Mouse (Mus musculus): ENCODE measurements at regions not wholly inside any gene's neighbourhood (a gene's known extent, or its start where the extent isn't known, plus 50 kb on each side); places are given as distances from the start of the nearest gene placed in this dataset.
A peak's percentile ranks its signal among the peaks of the same experiment; 100 is the strongest.

DNA sequence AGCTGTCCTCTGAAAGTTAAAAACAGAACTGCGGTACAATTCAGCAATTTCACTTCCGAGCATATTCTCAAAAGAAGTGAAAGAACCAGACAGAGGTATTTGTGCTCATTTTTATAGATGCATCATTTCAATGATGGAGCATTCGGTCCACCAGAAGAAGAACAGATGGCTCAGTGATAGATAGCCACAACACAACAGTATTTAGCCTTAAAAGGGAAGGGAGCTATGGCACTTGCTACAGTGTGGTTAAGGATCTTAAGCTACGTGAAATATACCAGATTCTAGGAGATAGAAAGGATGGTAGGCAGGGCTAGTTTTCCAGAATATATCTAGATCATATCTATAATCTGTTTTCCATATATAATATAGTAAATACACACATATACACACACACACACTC, 77.5 kb upstream of the Gadd45a start:
- Histone ChIP-seq H3K27ac (ENCODE audit: insufficient read depth, low read depth, low read length, poor library complexity, severe bottlenecking) (no peak overlapping the region; the same call in 1 of the 2 replicates), H3K9ac (ENCODE audit: insufficient read depth, low read depth, low read length, poor library complexity, severe bottlenecking) (no peak overlapping the region), H3K36me3 (ENCODE audit: control insufficient read depth, insufficient read depth, low read length, poor library complexity, severe bottlenecking) (no peaks in the 10 kb centered on the region), H3K9me3 (ENCODE audit: control insufficient read depth, insufficient read depth, low read depth, low read length) (no peaks in the 10 kb centered on the region), H3K4me3 (ENCODE audit: insufficient read depth in 1 of 2, low read depth in 1 of 2, low read length in 2 of 2, poor library complexity in 1 of 2, severe bottlenecking in 1 of 2) (no peak overlapping the region), H3K4me1 (ENCODE audit: control insufficient read depth in 2 of 2, insufficient read depth in 2 of 2, low read length in 2 of 2, poor library complexity in 1 of 2) (peaks cover 7 to 23% of the 10 kb centered on the region in 2 experiments)
- in situ Hi-C loops (cut with MboI; ENCODE audit: low sequenced_read_pairs in 2 of 2, unreplicated experiment in 2 of 2) = no loop called here
- no peak for TF ChIP-seq ZNF384 (IDR thresholded peaks at IDR 0.05; ENCODE audit: low read depth, low read length)
- TF ChIP-seq ZC3H11A (IDR thresholded peaks at IDR 0.05; ENCODE audit: borderline replicate concordance, low read depth, low read length) = no peak
- TF ChIP-seq HCFC1 (IDR thresholded peaks at IDR 0.05; ENCODE audit: borderline replicate concordance, insufficient read depth, low read length) = no peak
- TF ChIP-seq MAFK (IDR thresholded peaks at IDR 0.05; ENCODE audit: insufficient read depth, low read depth, low read length) = no peak
- no peak for TF ChIP-seq CHD2 (IDR thresholded peaks at IDR 0.05; ENCODE audit: low read depth, low read length)
- no peak for DNase-seq (ENCODE audit: low read depth, low spot score)

DNA sequence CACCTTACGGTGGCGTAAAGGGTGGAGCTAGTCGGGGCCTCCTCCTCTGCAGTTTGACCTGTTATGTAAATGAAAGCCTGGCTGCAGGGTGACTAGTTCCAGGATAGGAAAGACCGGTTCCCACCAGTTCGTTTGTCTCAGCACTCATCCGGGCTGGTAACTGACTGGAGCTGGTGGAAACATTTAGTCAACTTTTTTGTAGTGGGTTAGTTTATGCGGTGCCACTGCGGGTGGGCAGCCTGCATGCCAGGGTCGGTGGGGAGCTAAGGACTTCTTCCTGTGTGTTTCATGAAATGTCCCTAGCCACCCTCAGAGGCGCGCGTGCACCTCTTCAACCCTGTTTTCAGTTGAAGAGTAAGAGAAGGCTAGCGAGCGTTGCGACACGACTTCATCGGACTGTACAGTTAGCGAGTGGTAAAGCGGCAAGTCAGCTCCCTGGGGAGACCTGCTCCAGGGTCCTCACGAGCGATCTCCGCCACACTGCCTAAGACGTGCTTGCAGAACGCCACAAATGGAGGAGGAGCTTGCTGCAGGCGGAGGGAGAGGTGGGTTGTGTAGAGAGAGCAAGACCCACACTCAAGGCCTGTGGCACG, 76.5 kb upstream of the Gadd45a start:
- no peaks in the 10 kb centered on the region for H3K36me3 ChIP-seq (ENCODE audit: control insufficient read depth, insufficient read depth, low read length, poor library complexity, severe bottlenecking)
- no peaks in the 10 kb centered on the region for H3K9me3 ChIP-seq (ENCODE audit: control insufficient read depth, insufficient read depth, low read depth, low read length)
- peak; percentile 82 for DNase-seq (ENCODE audit: low read depth, low spot score)
- peak overlapping the region; percentile 89 for H3K9ac ChIP-seq (ENCODE audit: insufficient read depth, low read depth, low read length, poor library complexity, severe bottlenecking)
- peak overlapping the region; percentile 46 to 71 for H3K4me3 ChIP-seq (ENCODE audit: insufficient read depth in 1 of 2, low read depth in 1 of 2, low read length in 2 of 2, poor library complexity in 1 of 2, severe bottlenecking in 1 of 2)
- in situ Hi-C loops (cut with MboI; ENCODE audit: low sequenced_read_pairs in 2 of 2, unreplicated experiment in 2 of 2) = no loop called here
- H3K27ac ChIP-seq (ENCODE audit: insufficient read depth, low read depth, low read length, poor library complexity, severe bottlenecking) = peak overlapping the region; percentile 100
- H3K4me1 ChIP-seq (ENCODE audit: control insufficient read depth in 2 of 2, insufficient read depth in 2 of 2, low read length in 2 of 2, poor library complexity in 1 of 2) = peaks cover 7 to 26% of the 10 kb centered on the region in 2 experiments
- TF ChIP-seq MAFK (IDR thresholded peaks at IDR 0.05; ENCODE audit: insufficient read depth, low read depth, low read length) (no peak), CHD2 (IDR thresholded peaks at IDR 0.05; ENCODE audit: low read depth, low read length) (no peak), ZNF384 (IDR thresholded peaks at IDR 0.05; ENCODE audit: low read depth, low read length) (no peak), ZC3H11A (IDR thresholded peaks at IDR 0.05; ENCODE audit: borderline replicate concordance, low read depth, low read length) (no peak), HCFC1 (IDR thresholded peaks at IDR 0.05; ENCODE audit: borderline replicate concordance, insufficient read depth, low read length) (no peak)

DNA sequence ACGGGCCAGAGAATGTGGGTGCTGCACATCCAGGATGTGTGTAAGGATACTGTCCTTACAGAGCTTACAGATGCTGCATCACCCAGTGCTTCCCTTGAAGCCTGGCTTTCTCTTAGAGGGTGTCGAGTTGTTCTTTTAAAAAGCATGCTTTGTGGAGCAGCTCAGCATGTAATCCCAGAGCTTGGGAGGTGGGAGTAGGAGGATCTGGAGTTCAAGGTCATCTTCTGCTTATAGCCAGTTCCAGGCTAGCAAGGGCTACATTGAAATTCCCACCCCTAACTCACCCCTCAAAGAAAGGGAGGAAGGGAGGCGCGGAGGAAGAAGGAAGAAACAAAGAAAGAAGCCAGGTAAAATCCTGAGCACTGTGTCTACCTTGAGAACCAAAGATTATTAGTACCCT, 76.0 kb upstream of the Gadd45a start:
- no peak for DNase-seq (ENCODE audit: low read depth, low spot score)
- Histone ChIP-seq H3K4me3 (ENCODE audit: insufficient read depth in 1 of 2, low read depth in 1 of 2, low read length in 2 of 2, poor library complexity in 1 of 2, severe bottlenecking in 1 of 2) (peak overlapping the region in 1 of 2 experiments; percentile 13; a peak in 2 of 4 replicates), H3K36me3 (ENCODE audit: control insufficient read depth, insufficient read depth, low read length, poor library complexity, severe bottlenecking) (no peaks in the 10 kb centered on the region), H3K4me1 (ENCODE audit: control insufficient read depth in 2 of 2, insufficient read depth in 2 of 2, low read length in 2 of 2, poor library complexity in 1 of 2) (peaks cover 7 to 26% of the 10 kb centered on the region in 2 experiments), H3K27ac (ENCODE audit: insufficient read depth, low read depth, low read length, poor library complexity, severe bottlenecking) (peak overlapping the region; percentile 100), H3K9me3 (ENCODE audit: control insufficient read depth, insufficient read depth, low read depth, low read length) (no peaks in the 10 kb centered on the region), H3K9ac (ENCODE audit: insufficient read depth, low read depth, low read length, poor library complexity, severe bottlenecking) (peak overlapping the region; percentile 28; the same call in 1 of the 2 replicates)
- in situ Hi-C loops (cut with MboI; ENCODE audit: low sequenced_read_pairs in 2 of 2, unreplicated experiment in 2 of 2) = no loop called here
- TF ChIP-seq CHD2 (IDR thresholded peaks at IDR 0.05; ENCODE audit: low read depth, low read length) = 0 out of 2 replicates have a peak, but pooled peaks have one; percentile 36
- no peak for TF ChIP-seq ZC3H11A (IDR thresholded peaks at IDR 0.05; ENCODE audit: borderline replicate concordance, low read depth, low read length)

DNA sequence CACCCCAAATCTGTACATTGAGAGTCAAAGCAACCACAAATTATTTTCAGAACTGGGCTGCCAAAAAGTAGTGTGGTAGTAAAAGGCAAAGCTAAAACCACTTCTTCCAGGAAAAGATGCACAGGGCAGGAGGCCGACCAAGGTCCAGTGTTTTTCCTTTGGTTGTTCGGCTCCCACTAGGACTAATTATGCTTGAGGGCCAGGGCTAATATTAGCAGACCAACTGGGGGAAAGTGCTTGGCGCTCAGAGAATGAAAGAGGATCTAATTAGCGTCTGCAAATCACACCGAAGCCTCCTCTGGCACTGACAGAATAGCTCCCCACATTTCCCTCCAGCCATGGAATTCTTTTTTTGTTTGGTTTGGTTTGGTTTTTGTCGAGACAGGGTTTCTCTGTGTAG, 75.1 kb upstream of the Gadd45a start:
- TF ChIP-seq ZNF384 (IDR thresholded peaks at IDR 0.05; ENCODE audit: low read depth, low read length) (no peak), CHD2 (IDR thresholded peaks at IDR 0.05; ENCODE audit: low read depth, low read length) (no peak), ZC3H11A (IDR thresholded peaks at IDR 0.05; ENCODE audit: borderline replicate concordance, low read depth, low read length) (no peak), MAFK (IDR thresholded peaks at IDR 0.05; ENCODE audit: insufficient read depth, low read depth, low read length) (no peak), HCFC1 (IDR thresholded peaks at IDR 0.05; ENCODE audit: borderline replicate concordance, insufficient read depth, low read length) (no peak)
- in situ Hi-C loops (cut with MboI; ENCODE audit: low sequenced_read_pairs in 2 of 2, unreplicated experiment in 2 of 2) = no loop called here
- Histone ChIP-seq H3K36me3 (ENCODE audit: control insufficient read depth, insufficient read depth, low read length, poor library complexity, severe bottlenecking) (no peaks in the 10 kb centered on the region), H3K4me3 (ENCODE audit: insufficient read depth in 1 of 2, low read depth in 1 of 2, low read length in 2 of 2, poor library complexity in 1 of 2, severe bottlenecking in 1 of 2) (no peak overlapping the region), H3K4me1 (ENCODE audit: control insufficient read depth in 2 of 2, insufficient read depth in 2 of 2, low read length in 2 of 2, poor library complexity in 1 of 2) (peaks cover 7 to 26% of the 10 kb centered on the region in 2 experiments), H3K27ac (ENCODE audit: insufficient read depth, low read depth, low read length, poor library complexity, severe bottlenecking) (peak overlapping the region; percentile 100), H3K9me3 (ENCODE audit: control insufficient read depth, insufficient read depth, low read depth, low read length) (no peaks in the 10 kb centered on the region), H3K9ac (ENCODE audit: insufficient read depth, low read depth, low read length, poor library complexity, severe bottlenecking) (peak overlapping the region; percentile 61; the same call in 1 of the 2 replicates)
- DNase-seq (ENCODE audit: low read depth, low spot score) = no peak
